Mouse (Mus musculus): ENCODE data around the gene Sv2c. TPM values are rescaled to one million over a fixed set of nuclear protein-coding genes. Genes with fewer than 3 reads are reported as not detected.
"Not testable (repeated sequence)": the region's sequence is repeated elsewhere in the genome, so short reads cannot be mapped to it uniquely, and the experiment has no call there.

Sv2c gene
- under 1 TPM in 3 of 4 experiments, not detected in 1; 0.09 to 0.12 (median 0.11) TPM for total RNA-seq (2022)

- DNase-seq (ENCODE audit: low spot score in 2 of 2): no peak
Observed at GRCm38 (mm10) chr13:96132401-96132816, at the start of gene Sv2c. TSS of gene Sv2c (minus strand) at chr13:96132577.

- no peak for DNase-seq (ENCODE audit: low spot score in 2 of 2)
Observed at GRCm38 (mm10) chr13:96180671-96181161, 48.3 kb upstream of the Sv2c start.

GRCm38 (mm10) chr13:96175591-96176212 is 43.3 kb upstream of the Sv2c start:
- DNase-seq (ENCODE audit: low spot score in 2 of 2): peak; percentile 8 to 27

- no peak for DNase-seq (ENCODE audit: low spot score in 2 of 2)
Observed at GRCm38 (mm10) chr13:96173686-96174085, 41.3 kb upstream of the Sv2c start.

GRCm38 (mm10) chr13:96172290-96172689 is 39.9 kb upstream of the Sv2c start:
- DNase-seq (ENCODE audit: low spot score in 2 of 2): no peak

- no peak for DNase-seq (ENCODE audit: low spot score in 2 of 2)
Observed at GRCm38 (mm10) chr13:96168991-96169665, 36.8 kb upstream of the Sv2c start.

GRCm38 (mm10) chr13:96166593-96166992 is 34.2 kb upstream of the Sv2c start:
- no peak for DNase-seq (ENCODE audit: low spot score in 2 of 2)

GRCm38 (mm10) chr13:96133363-96134100 is 1.2 kb upstream of the Sv2c start:
- DNase-seq (ENCODE audit: low spot score in 2 of 2): no peak

- DNase-seq (ENCODE audit: low spot score in 2 of 2): no peak
Observed at GRCm38 (mm10) chr13:96132833-96133232, 456 bp upstream of the Sv2c start.

- DNase-seq (ENCODE audit: low spot score in 2 of 2): no peak
Observed at GRCm38 (mm10) chr13:96131911-96132310, 466 bp downstream of the Sv2c start.

- DNase-seq (ENCODE audit: low spot score in 2 of 2): no peak
Observed at GRCm38 (mm10) chr13:96131050-96131449, 1.3 kb downstream of the Sv2c start.

- DNase-seq (ENCODE audit: low spot score in 2 of 2): no peak
Observed at GRCm38 (mm10) chr13:96129081-96129480, 3.3 kb downstream of the Sv2c start.

- no peak for DNase-seq (ENCODE audit: low spot score in 2 of 2)
Observed at GRCm38 (mm10) chr13:96126669-96127068, 5.7 kb downstream of the Sv2c start.

GRCm38 (mm10) chr13:96125011-96125410 is 7.4 kb downstream of the Sv2c start:
- no peak for DNase-seq (ENCODE audit: low spot score in 2 of 2)

GRCm38 (mm10) chr13:96112711-96113110 is 19.7 kb downstream of the Sv2c start:
- no peak for DNase-seq (ENCODE audit: low spot score in 2 of 2)

- no peak for DNase-seq (ENCODE audit: low spot score in 2 of 2)
Observed at GRCm38 (mm10) chr13:96110767-96111166, 21.6 kb downstream of the Sv2c start.

GRCm38 (mm10) chr13:96106367-96106766 is 26.0 kb downstream of the Sv2c start:
- DNase-seq (ENCODE audit: low spot score in 2 of 2): no peak

- DNase-seq (ENCODE audit: low spot score in 2 of 2): no peak
Observed at GRCm38 (mm10) chr13:96090929-96091328, 41.4 kb downstream of the Sv2c start.

GRCm38 (mm10) chr13:96085581-96086302 is 46.6 kb downstream of the Sv2c start:
- no peak for DNase-seq (ENCODE audit: low spot score in 2 of 2)

GRCm38 (mm10) chr13:96081754-96082153 is 50.6 kb downstream of the Sv2c start, which contains the start of gene Gm17190:
TSS of gene Gm17190 (plus strand) at chr13:96082054.
- DNase-seq (ENCODE audit: low spot score in 2 of 2): not testable (repeated sequence)

- not testable (repeated sequence) for DNase-seq (ENCODE audit: low spot score in 2 of 2)
Observed at GRCm38 (mm10) chr13:96081276-96081675, 51.1 kb downstream of the Sv2c start, which contains the start of gene Gm20075. TSS of gene Gm20075 (minus strand) at chr13:96081376.
